Mouse (Mus musculus): ENCODE results near the gene Stk19. TPM values are rescaled to one million over a fixed set of nuclear protein-coding genes. Genes with fewer than 3 reads are reported as not detected.

The Stk19 gene
- polyA plus RNA-seq, 1 experiment from 2014 or later: 30.8 TPM

GRCm38 (mm10) chr17:34860514-34860913 is 23.8 kb upstream of the Stk19 start:
- 86% methylated on average over 9 of the region's 9 CpGs for WGBS
- Histone ChIP-seq H3K4me1 (no peaks in the 10 kb centered on the region), H3K27ac (replicated peaks) (no peak overlapping the region)

GRCm38 (mm10) chr17:34858670-34859069 is 21.9 kb upstream of the Stk19 start:
- 90% methylated on average over 4 of the region's 4 CpGs for WGBS
- ATAC-seq (ENCODE audit: low FRiP score, low read depth): no peak
- no peak overlapping the region for H3K27ac ChIP-seq (replicated peaks)
- H3K4me3 ChIP-seq: no peak overlapping the region
- no peak overlapping the region for H3K9ac ChIP-seq (replicated peaks)
- H3K9me3 ChIP-seq: no peaks in the 10 kb centered on the region
- 0 out of 2 replicates have a peak, but pooled peaks cover 3% of the 10 kb centered on the region for H3K27me3 ChIP-seq
- H3K4me1 ChIP-seq: no peaks in the 10 kb centered on the region
- H3K36me3 ChIP-seq: peaks cover 42% of the 10 kb centered on the region
- no peak overlapping the region for H3K4me2 ChIP-seq (replicated peaks)

More at GRCm38 (mm10) chr17:34860514-34860913, 23.8 kb upstream of the Stk19 start:
- ATAC-seq (ENCODE audit: low FRiP score, low read depth): no peak
- no peak overlapping the region for H3K4me2 ChIP-seq (replicated peaks)
- H3K4me3 ChIP-seq: no peak overlapping the region
- H3K27me3 ChIP-seq: 0 out of 2 replicates have a peak, but pooled peaks cover 3% of the 10 kb centered on the region
- H3K9me3 ChIP-seq: no peaks in the 10 kb centered on the region
- no peak overlapping the region for H3K9ac ChIP-seq (replicated peaks)
- peaks cover 23% of the 10 kb centered on the region for H3K36me3 ChIP-seq

GRCm38 (mm10) chr17:34855825-34856224 is 19.1 kb upstream of the Stk19 start:
- ATAC-seq (ENCODE audit: low FRiP score, low read depth): no peak
- no peak overlapping the region for H3K9ac ChIP-seq (replicated peaks)
- 48% methylated on average over 3 of the region's 3 CpGs for WGBS
- no peaks in the 10 kb centered on the region for H3K27me3 ChIP-seq
- H3K4me1 ChIP-seq: peaks cover 10% of the 10 kb centered on the region
- no peaks in the 10 kb centered on the region for H3K9me3 ChIP-seq
- H3K4me3 ChIP-seq: no peak overlapping the region
- peaks cover 58% of the 10 kb centered on the region for H3K36me3 ChIP-seq
- H3K4me2 ChIP-seq (replicated peaks): no peak overlapping the region
- H3K27ac ChIP-seq (replicated peaks): no peak overlapping the region

- Histone ChIP-seq H3K36me3 (peaks cover 58% of the 10 kb centered on the region), H3K4me1 (peaks cover 13% of the 10 kb centered on the region), H3K27ac (replicated peaks) (no peak overlapping the region), H3K27me3 (no peaks in the 10 kb centered on the region), H3K9me3 (no peaks in the 10 kb centered on the region), H3K4me2 (replicated peaks) (no peak overlapping the region), H3K4me3 (no peak overlapping the region), H3K9ac (replicated peaks) (no peak overlapping the region)
- WGBS: 84% methylated on average over 3 of the region's 3 CpGs
- no peak for ATAC-seq (ENCODE audit: low FRiP score, low read depth)
Observed at GRCm38 (mm10) chr17:34854761-34855160, 18.0 kb upstream of the Stk19 start.

GRCm38 (mm10) chr17:34853511-34853910 is 16.8 kb upstream of the Stk19 start:
- no peak overlapping the region for H3K4me2 ChIP-seq (replicated peaks)
- 84% methylated on average over 8 of the region's 8 CpGs for WGBS
- no peak overlapping the region for H3K4me3 ChIP-seq
- H3K4me1 ChIP-seq: peaks cover 22% of the 10 kb centered on the region
- ATAC-seq (ENCODE audit: low FRiP score, low read depth): no peak
- H3K27ac ChIP-seq (replicated peaks): no peak overlapping the region
- no peak overlapping the region for H3K9ac ChIP-seq (replicated peaks)
- no peaks in the 10 kb centered on the region for H3K9me3 ChIP-seq
- no peaks in the 10 kb centered on the region for H3K27me3 ChIP-seq
- H3K36me3 ChIP-seq: peaks cover 58% of the 10 kb centered on the region

- Histone ChIP-seq H3K4me2 (replicated peaks) (peak overlapping the region; percentile 90), H3K27ac (replicated peaks) (peak overlapping the region; percentile 55; the same call in 1 of the 2 replicates), H3K4me1 (peaks cover 22% of the 10 kb centered on the region), H3K27me3 (no peaks in the 10 kb centered on the region), H3K9me3 (no peaks in the 10 kb centered on the region), H3K36me3 (peaks cover 62% of the 10 kb centered on the region), H3K4me3 (peak overlapping the region; percentile 80), H3K9ac (replicated peaks) (peak overlapping the region; percentile 88)
- no peak for ATAC-seq (ENCODE audit: low FRiP score, low read depth)
- WGBS: 2% methylated on average over 25 of the region's 25 CpGs
Observed at GRCm38 (mm10) chr17:34850517-34851125, 13.9 kb upstream of the Stk19 start.

GRCm38 (mm10) chr17:34849722-34850516 is 13.2 kb upstream of the Stk19 start, which contains the start of the genes Skiv2l and Nelfe:
Gene Skiv2l, minus strand, starts transcription at chr17:34850210.
Gene Nelfe, plus strand, starts transcription at chr17:34850391.
- H3K36me3 ChIP-seq: peaks cover 62% of the 10 kb centered on the region

GRCm38 (mm10) chr17:34847615-34848014 is 10.9 kb upstream of the Stk19 start:
- H3K9me3 ChIP-seq: no peaks in the 10 kb centered on the region
- no peak overlapping the region for H3K4me3 ChIP-seq
- no peak overlapping the region for H3K9ac ChIP-seq (replicated peaks)
- no peak overlapping the region for H3K4me2 ChIP-seq (replicated peaks)
- H3K27ac ChIP-seq (replicated peaks): no peak overlapping the region
- ATAC-seq (ENCODE audit: low FRiP score, low read depth): no peak
- no peaks in the 10 kb centered on the region for H3K27me3 ChIP-seq
- H3K4me1 ChIP-seq: peaks cover 22% of the 10 kb centered on the region
- H3K36me3 ChIP-seq: peaks cover 61% of the 10 kb centered on the region
- 95% methylated on average over 7 of the region's 7 CpGs for WGBS

More at GRCm38 (mm10) chr17:34849722-34850516, 13.2 kb upstream of the Stk19 start, which contains the start of the genes Skiv2l and Nelfe:
- Histone ChIP-seq H3K27ac (replicated peaks) (peak within 1 kb of the TSS; percentile 55; the same call in 1 of the 2 replicates), H3K9me3 (no peaks in the 10 kb centered on the region), H3K27me3 (no peaks in the 10 kb centered on the region), H3K9ac (replicated peaks) (peak within 1 kb of the TSS; percentile 88), H3K4me1 (peaks cover 22% of the 10 kb centered on the region), H3K4me3 (peak within 1 kb of the TSS; percentile 80), H3K4me2 (replicated peaks) (peak within 1 kb of the TSS; percentile 90)
- WGBS: under 1% methylated on average over 53 of the region's 65 CpGs
- ATAC-seq (ENCODE audit: low FRiP score, low read depth): peak; percentile 97

GRCm38 (mm10) chr17:34847192-34847591 is 10.4 kb upstream of the Stk19 start:
- Histone ChIP-seq H3K36me3 (peaks cover 61% of the 10 kb centered on the region), H3K9ac (replicated peaks) (no peak overlapping the region), H3K27ac (replicated peaks) (no peak overlapping the region), H3K4me3 (no peak overlapping the region), H3K4me1 (peaks cover 22% of the 10 kb centered on the region), H3K27me3 (no peaks in the 10 kb centered on the region), H3K9me3 (no peaks in the 10 kb centered on the region), H3K4me2 (replicated peaks) (no peak overlapping the region)
- WGBS: 90% methylated on average over 6 of the region's 6 CpGs
- ATAC-seq (ENCODE audit: low FRiP score, low read depth): no peak

- Histone ChIP-seq H3K4me2 (replicated peaks) (no peak overlapping the region), H3K27ac (replicated peaks) (no peak overlapping the region), H3K9me3 (no peaks in the 10 kb centered on the region), H3K36me3 (peaks cover 82% of the 10 kb centered on the region), H3K4me1 (peaks cover 8% of the 10 kb centered on the region), H3K4me3 (no peak overlapping the region), H3K27me3 (no peaks in the 10 kb centered on the region), H3K9ac (replicated peaks) (no peak overlapping the region)
- WGBS: 92% methylated on average over 13 of the region's 13 CpGs
- no peak for ATAC-seq (ENCODE audit: low FRiP score, low read depth)
Observed at GRCm38 (mm10) chr17:34844884-34845283, 8.1 kb upstream of the Stk19 start.

GRCm38 (mm10) chr17:34840736-34841307 is 4.1 kb upstream of the Stk19 start:
- ATAC-seq (ENCODE audit: low FRiP score, low read depth): no peak
- no peaks in the 10 kb centered on the region for H3K27me3 ChIP-seq
- WGBS: 91% methylated on average over 6 of the region's 6 CpGs
- H3K9me3 ChIP-seq: no peaks in the 10 kb centered on the region
- H3K9ac ChIP-seq (replicated peaks): no peak overlapping the region
- no peak overlapping the region for H3K4me2 ChIP-seq (replicated peaks)
- peaks cover 74% of the 10 kb centered on the region for H3K36me3 ChIP-seq
- H3K4me1 ChIP-seq: peaks cover 22% of the 10 kb centered on the region
- H3K27ac ChIP-seq (replicated peaks): no peak overlapping the region
- no peak overlapping the region for H3K4me3 ChIP-seq

- Histone ChIP-seq H3K4me3 (no peak overlapping the region), H3K27ac (replicated peaks) (no peak overlapping the region), H3K36me3 (peaks cover 55% of the 10 kb centered on the region), H3K4me2 (replicated peaks) (peak overlapping the region; percentile 98; the same call in 1 of the 2 replicates), H3K9me3 (no peaks in the 10 kb centered on the region), H3K27me3 (no peaks in the 10 kb centered on the region), H3K9ac (replicated peaks) (no peak overlapping the region), H3K4me1 (peaks cover 26% of the 10 kb centered on the region)
- 87% methylated on average over 7 of the region's 7 CpGs for WGBS
- no peak for ATAC-seq (ENCODE audit: low FRiP score, low read depth)
Observed at GRCm38 (mm10) chr17:34838785-34839184, 2.0 kb upstream of the Stk19 start.

Data from midbrain, embryonic 12.5 days (tissue).